In the genomic region with DNA sequence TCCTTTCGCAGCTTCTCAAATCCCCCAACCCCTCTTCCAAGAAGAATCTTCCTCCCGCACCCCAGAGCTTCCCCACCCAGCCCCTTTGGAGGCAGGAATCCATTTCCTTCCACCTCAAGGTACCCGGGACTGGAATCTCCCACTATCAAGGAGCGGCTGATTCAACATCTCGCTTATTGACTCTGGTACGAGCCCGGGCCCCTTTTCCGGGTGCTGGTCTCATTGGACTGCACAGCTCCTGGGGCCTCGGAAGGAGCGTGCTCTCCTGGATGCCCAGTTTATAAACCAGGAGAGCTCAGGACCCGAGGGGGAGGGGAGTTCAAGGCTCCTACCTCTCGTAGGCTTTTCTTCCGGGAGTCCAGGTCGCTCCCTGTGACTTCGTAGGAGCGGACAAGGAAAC, we compare ENCODE assay signal across 9 mouse cellular contexts. TPM values are rescaled to one million over a fixed set of nuclear protein-coding genes. Genes with fewer than 3 reads are reported as not detected.
A peak's percentile ranks its signal among the peaks of the same experiment; 100 is the strongest.
DNase-seq lines count a peak whose midpoint lies in the region; ATAC-seq and TF ChIP-seq lines count a peak whose summit lies in the region.
"Had no signal": no experiment of that assay in that cellular context is flagged by ENCODE, and none has a peak within 500 bp of the region (broad histone marks: within the 10 kb centered on the region; RNA-seq: fewer than 3 reads in every experiment).

No protein-coding gene starts in this region.

- H3K9me3 ChIP-seq in kidney, embryonic 16.5 days (ENCODE audit: low read length), result peaks cover 3% of the 10 kb centered on the region; the same call in 1 of the 2 replicates
- no peaks in the 10 kb centered on the region for H3K9me3 ChIP-seq in embryonic facial prominence, embryonic 14.5 days (ENCODE audit: control insufficient read depth, low read length)
- 0 out of 2 replicates have a peak, but pooled peaks cover 2% of the 10 kb centered on the region for H3K9me3 ChIP-seq in intestine, postnatal 0 days (ENCODE audit: control insufficient read depth)
- H3K9me3 ChIP-seq in neural tube, embryonic 13.5 days, result no peaks in the 10 kb centered on the region

- no peak for DNase-seq in kidney, postnatal 25 days
- DNase-seq in embryonic facial prominence, embryonic 14.5 days (ENCODE audit: low spot score), result no peak
- DNase-seq in layer of hippocampus, adult 8-10 months (ENCODE audit: low spot score in 2 of 2), result no peak
- DNase-seq in spleen, postnatal 14 days (ENCODE audit: low spot score in 2 of 2), result no peak
- DNase-seq in Muller cell, postnatal 12 days (ENCODE audit: inconsistent ontology term), result no peak

- no peaks in the 10 kb centered on the region for H3K36me3 ChIP-seq in kidney, embryonic 16.5 days (ENCODE audit: insufficient read depth, low read length)
- H3K36me3 ChIP-seq in embryonic facial prominence, embryonic 14.5 days (ENCODE audit: control insufficient read depth, insufficient read depth, low read length), result no peaks in the 10 kb centered on the region
- H3K36me3 ChIP-seq in intestine, postnatal 0 days (ENCODE audit: control insufficient read depth, insufficient read depth), result no peaks in the 10 kb centered on the region
- H3K36me3 ChIP-seq in neural tube, embryonic 13.5 days, result no peaks in the 10 kb centered on the region

- no peak overlapping the region for H3K27ac ChIP-seq in kidney, embryonic 16.5 days (ENCODE audit: low read length)
- H3K27ac ChIP-seq in embryonic facial prominence, embryonic 14.5 days (replicated peaks; ENCODE audit: low read depth, low read length), result no peak overlapping the region
- no peak overlapping the region for H3K27ac ChIP-seq in intestine, postnatal 0 days (ENCODE audit: low read depth, low read length)
- H3K27ac ChIP-seq in neural tube, embryonic 13.5 days (replicated peaks), result no peak overlapping the region

- WGBS in kidney, embryonic 16.5 days, result 2% methylated on average over 16 of the region's 16 CpGs
- 4% methylated on average over 16 of the region's 16 CpGs for WGBS in embryonic facial prominence, embryonic 14.5 days
- WGBS in intestine, postnatal 0 days, result 4% methylated on average over 16 of the region's 16 CpGs
- WGBS in neural tube, embryonic 13.5 days, result 3% methylated on average over 16 of the region's 16 CpGs

- peaks cover 24% of the 10 kb centered on the region; the same call in 1 of the 2 replicates for H3K27me3 ChIP-seq in kidney, embryonic 16.5 days (ENCODE audit: insufficient read depth, low read length)
- H3K27me3 ChIP-seq in embryonic facial prominence, embryonic 14.5 days (replicated peaks; ENCODE audit: control insufficient read depth, insufficient read depth, low read length), result peaks cover 33% of the 10 kb centered on the region
- 0 out of 2 replicates have a peak, but pooled peaks cover 9% of the 10 kb centered on the region for H3K27me3 ChIP-seq in intestine, postnatal 0 days (replicated peaks; ENCODE audit: control insufficient read depth, insufficient read depth, low read length)
- H3K27me3 ChIP-seq in neural tube, embryonic 13.5 days, result peaks cover 62% of the 10 kb centered on the region

- TF ChIP-seq CTCF in intestine, postnatal 0 days (IDR thresholded peaks at IDR 0.05; ENCODE audit: low read depth), result no peak

- H3K4me2 ChIP-seq in kidney, embryonic 16.5 days (replicated peaks; ENCODE audit: low read depth, low read length), result peak overlapping the region; percentile 86
- H3K4me2 ChIP-seq in embryonic facial prominence, embryonic 14.5 days (ENCODE audit: low read depth, low read length), result peak overlapping the region; percentile 81
- H3K4me2 ChIP-seq in intestine, postnatal 0 days (replicated peaks; ENCODE audit: low read depth), result peak overlapping the region; percentile 88
- peak overlapping the region; percentile 60 for H3K4me2 ChIP-seq in neural tube, embryonic 13.5 days

- H3K9ac ChIP-seq in kidney, embryonic 16.5 days (replicated peaks; ENCODE audit: low read length), result peak overlapping the region; percentile 61
- H3K9ac ChIP-seq in embryonic facial prominence, embryonic 14.5 days (ENCODE audit: low read depth, low read length), result peak overlapping the region; percentile 52
- peak overlapping the region; percentile 42 for H3K9ac ChIP-seq in intestine, postnatal 0 days (ENCODE audit: low read depth, low read length)
- H3K9ac ChIP-seq in neural tube, embryonic 13.5 days, result peak overlapping the region; percentile 55; the same call in 1 of the 2 replicates

- H3K4me3 ChIP-seq in kidney, embryonic 16.5 days (ENCODE audit: low read length), result peak overlapping the region; percentile 51
- H3K4me3 ChIP-seq in embryonic facial prominence, embryonic 14.5 days (ENCODE audit: low read depth, low read length), result peak overlapping the region; percentile 41
- peak overlapping the region; percentile 46 for H3K4me3 ChIP-seq in intestine, postnatal 0 days (ENCODE audit: low read depth, low read length)
- H3K4me3 ChIP-seq in neural tube, embryonic 13.5 days, result peak overlapping the region; percentile 36

- ATAC-seq in kidney, embryonic 16.5 days (ENCODE audit: low FRiP score, low TSS enrichment), result no peak
- ATAC-seq in embryonic facial prominence, embryonic 14.5 days (ENCODE audit: low read depth), result no peak
- ATAC-seq in intestine, postnatal 0 days, result peak; percentile 35
- no peak for ATAC-seq in neural tube, embryonic 13.5 days (ENCODE audit: low read depth)

- H3K4me1 ChIP-seq in kidney, embryonic 16.5 days (ENCODE audit: insufficient read depth, low read length), result peaks cover 10% of the 10 kb centered on the region
- no peaks in the 10 kb centered on the region for H3K4me1 ChIP-seq in embryonic facial prominence, embryonic 14.5 days (ENCODE audit: control insufficient read depth, insufficient read depth, low read length)
- H3K4me1 ChIP-seq in intestine, postnatal 0 days (replicated peaks; ENCODE audit: control insufficient read depth, insufficient read depth, low read length), result no peaks in the 10 kb centered on the region; the same call in 1 of the 2 replicates
- peaks cover 12% of the 10 kb centered on the region for H3K4me1 ChIP-seq in neural tube, embryonic 13.5 days (replicated peaks)

RNA-seq across cellular contexts. Expression of a gene that starts 0.5 kb away (rescaled TPM):
- polyA plus RNA-seq in kidney, embryonic 16.5 days (2015; fragmentation: Nextera tagmentation; extraction: Ambion mirVana), result 2.0 and 4.3 TPM in 2 replicates
- polyA plus RNA-seq in embryonic facial prominence, embryonic 14.5 days (2014; fragmentation: Nextera tagmentation; extraction: Ambion mirVana), result 6.8 and 7.7 TPM in 2 replicates
- polyA plus RNA-seq in intestine, postnatal 0 days (2015; fragmentation: Nextera tagmentation; extraction: Ambion mirVana), result 2.5 and 2.6 TPM in 2 replicates
- 1.6 and 1.7 TPM in 2 replicates for polyA plus RNA-seq in neural tube, embryonic 13.5 days (2015; fragmentation: Nextera tagmentation; extraction: Ambion mirVana)
- total RNA-seq in layer of hippocampus, adult 8-10 months (2022), result 1 to 10 TPM in 1 of 4 experiments, under 1 TPM in 2, not detected in 1; 0.58 to 1.2 (median 0.96) TPM
- total RNA-seq: hematopoietic stem cell, adult 5-6 weeks had no signal

RNA-seq across cellular contexts. Expression of a gene that starts 36.1 kb away (rescaled TPM):
- polyA plus RNA-seq in kidney, embryonic 16.5 days (2015; fragmentation: Nextera tagmentation; extraction: Ambion mirVana), result 15.0 and 15.3 TPM in 2 replicates
- polyA plus RNA-seq in embryonic facial prominence, embryonic 14.5 days (2014; fragmentation: Nextera tagmentation; extraction: Ambion mirVana), result 12.7 and 14.7 TPM in 2 replicates
- 18.4 and 19.7 TPM in 2 replicates for polyA plus RNA-seq in intestine, postnatal 0 days (2015; fragmentation: Nextera tagmentation; extraction: Ambion mirVana)
- 29.2 and 30.3 TPM in 2 replicates for polyA plus RNA-seq in neural tube, embryonic 13.5 days (2015; fragmentation: Nextera tagmentation; extraction: Ambion mirVana)
- 10 to 100 TPM; 21.9 to 29.4 (median 24.3) TPM for total RNA-seq in layer of hippocampus, adult 8-10 months (2022)

RNA-seq across cellular contexts. Expression of a gene that starts 44.4 kb away (rescaled TPM):
- polyA plus RNA-seq in kidney, embryonic 16.5 days (2015; fragmentation: Nextera tagmentation; extraction: Ambion mirVana), result 180 and 233 TPM in 2 replicates
- 159 and 163 TPM in 2 replicates for polyA plus RNA-seq in embryonic facial prominence, embryonic 14.5 days (2014; fragmentation: Nextera tagmentation; extraction: Ambion mirVana)
- 113 and 126 TPM in 2 replicates for polyA plus RNA-seq in intestine, postnatal 0 days (2015; fragmentation: Nextera tagmentation; extraction: Ambion mirVana)
- polyA plus RNA-seq in neural tube, embryonic 13.5 days (2015; fragmentation: Nextera tagmentation; extraction: Ambion mirVana), result 195 and 229 TPM in 2 replicates
- 100 to 1,000 TPM; 134 to 168 (median 160) TPM for total RNA-seq in layer of hippocampus, adult 8-10 months (2022)
